Mouse (Mus musculus) adrenal gland, adult 18-20 months (tissue): ENCODE results near the gene Rilp. TPM values are rescaled to one million over a fixed set of nuclear protein-coding genes. Genes with fewer than 3 reads are reported as not detected.

Experiments
- DNase-seq, 2 experiments: peaks; one replicate each; pipeline ENCODE4 v3.0.0; 2021 to 2022; ENCODE audit warnings: low spot score in 2 of 2
- total RNA-seq, 2 experiments: library from RNA; stranded (reverse); gene quantifications; 1 replicate in 1 of 2; 2 replicates in 1 of 2; pipeline ENCODE4 v1.2.3; 2021

Rilp gene
- total RNA-seq, 2 experiments from 2014 or later, result 11.5 to 20.8 TPM

GRCm38 (mm10) chr11:75486601-75487285 is 23.2 kb upstream of the Rilp start, which contains the start of gene Prpf8:
Gene Prpf8, plus strand, starts transcription at chr11:75486816.
- DNase-seq, result peak; percentile 93 to 94

- DNase-seq, result no peak
These were observed 22.4 kb upstream of the Rilp start for GRCm38 (mm10) chr11:75487496-75487895.

GRCm38 (mm10) chr11:75494296-75495049 is 15.4 kb upstream of the Rilp start:
- no peak for DNase-seq

- DNase-seq, result no peak
These were observed 11.8 kb upstream of the Rilp start for GRCm38 (mm10) chr11:75498126-75498525.

- no peak for DNase-seq
These were observed 1.7 kb upstream of the Rilp start for GRCm38 (mm10) chr11:75508162-75508561.

- no peak for DNase-seq
These were observed 990 bp upstream of the Rilp start for GRCm38 (mm10) chr11:75508904-75509303.

- peak; percentile 92 to 93 for DNase-seq
These were observed 716 bp downstream of the Rilp start for GRCm38 (mm10) chr11:75510627-75510993.

GRCm38 (mm10) chr11:75511213-75511612 is 1.3 kb downstream of the Rilp start:
- DNase-seq, result peak in 1 of 2 experiments; percentile 42

- no peak for DNase-seq
These were observed 2.6 kb downstream of the Rilp start for GRCm38 (mm10) chr11:75512301-75513018.

GRCm38 (mm10) chr11:75513336-75513735 is 3.4 kb downstream of the Rilp start, which contains the start of gene Scarf1:
Gene Scarf1, plus strand, starts transcription at chr11:75513540.
- no peak for DNase-seq

GRCm38 (mm10) chr11:75515186-75515585 is 5.3 kb downstream of the Rilp start:
- no peak for DNase-seq

- DNase-seq, result no peak
These were observed 10.1 kb downstream of the Rilp start for GRCm38 (mm10) chr11:75519834-75520633.

- DNase-seq, result no peak
These were observed 11.7 kb downstream of the Rilp start for GRCm38 (mm10) chr11:75521609-75522008.

- DNase-seq, result no peak
These were observed 12.9 kb downstream of the Rilp start for GRCm38 (mm10) chr11:75522793-75523192.

- DNase-seq, result no peak
These were observed 15.7 kb downstream of the Rilp start for GRCm38 (mm10) chr11:75525531-75526125.

- no peak for DNase-seq
These were observed 17.0 kb downstream of the Rilp start for GRCm38 (mm10) chr11:75526943-75527342.

GRCm38 (mm10) chr11:75529771-75530170 is 19.9 kb downstream of the Rilp start:
- DNase-seq, result no peak

GRCm38 (mm10) chr11:75530325-75530724 is 20.4 kb downstream of the Rilp start:
- peak; percentile 99 to 100 for DNase-seq

- DNase-seq, result peak in 1 of 2 experiments; percentile 44
These were observed 21.0 kb downstream of the Rilp start for GRCm38 (mm10) chr11:75530845-75531373.
